Mouse (Mus musculus): Measurements from ENCODE around the gene Adora1. TPM values are rescaled to one million over a fixed set of nuclear protein-coding genes. Genes with fewer than 3 reads are reported as not detected.
A peak's percentile ranks its signal among the peaks of the same experiment; 100 is the strongest.

Gene Adora1
- total RNA-seq, 1 experiment from 2014 or later, result not detected

- no peak for ATAC-seq (replicated peaks; ENCODE audit: insufficient number of reproducible peaks, low FRiP score, low TSS enrichment, poor library complexity, severe bottlenecking)
These were observed 36.8 kb downstream of the Adora1 start for GRCm38 (mm10) chr1:134198197-134198995.

GRCm38 (mm10) chr1:134197325-134197982, 37.8 kb downstream of the Adora1 start:
- ATAC-seq (replicated peaks; ENCODE audit: insufficient number of reproducible peaks, low FRiP score, low TSS enrichment, poor library complexity, severe bottlenecking), result no peak

DNA sequence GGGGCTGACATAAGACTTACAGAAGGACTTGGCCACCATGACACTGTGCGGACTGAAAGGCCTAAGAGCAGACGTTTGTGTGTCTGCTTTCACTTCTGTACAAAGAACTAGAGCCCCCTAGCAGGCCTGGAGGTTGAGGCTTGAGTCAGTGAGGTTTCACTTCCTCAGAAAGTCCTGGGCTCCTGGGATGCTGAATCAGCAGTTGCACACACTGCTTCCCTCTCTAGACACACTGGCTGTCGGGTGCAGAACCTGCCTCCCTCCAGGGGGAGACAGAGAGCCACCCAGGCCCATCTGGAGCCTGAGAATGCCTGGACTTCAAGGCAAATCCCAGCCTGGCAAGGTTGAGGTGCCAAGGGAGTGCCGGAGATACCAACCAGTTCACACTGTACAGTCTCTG, 38.8 kb downstream of the Adora1 start:
- ATAC-seq (replicated peaks; ENCODE audit: insufficient number of reproducible peaks, low FRiP score, low TSS enrichment, poor library complexity, severe bottlenecking), result peak; percentile 94

GRCm38 (mm10) chr1:134195979-134196378, 39.3 kb downstream of the Adora1 start:
- ATAC-seq (replicated peaks; ENCODE audit: insufficient number of reproducible peaks, low FRiP score, low TSS enrichment, poor library complexity, severe bottlenecking), result no peak

GRCm38 (mm10) chr1:134195571-134195970, 39.7 kb downstream of the Adora1 start:
- no peak for ATAC-seq (replicated peaks; ENCODE audit: insufficient number of reproducible peaks, low FRiP score, low TSS enrichment, poor library complexity, severe bottlenecking)

DNA sequence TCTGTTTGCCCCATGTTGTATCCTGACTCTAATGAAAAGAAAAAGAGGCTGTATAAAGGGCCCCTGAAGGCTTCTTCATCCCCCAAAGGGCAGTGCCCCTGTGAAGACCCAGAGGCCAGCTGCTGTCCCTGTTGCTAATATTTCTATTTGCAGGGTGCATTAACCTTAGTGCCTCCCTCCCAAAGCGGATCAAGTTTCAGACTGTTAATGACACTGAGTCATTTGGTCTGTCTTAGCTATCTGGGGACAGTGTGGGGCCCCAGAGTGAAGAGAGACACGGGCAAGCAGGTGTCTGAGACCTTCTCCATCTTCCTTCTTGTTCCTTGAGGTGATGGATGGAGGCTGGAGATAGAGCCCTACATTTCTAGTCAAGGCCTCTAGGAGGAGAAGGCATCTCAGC, 40.1 kb downstream of the Adora1 start:
- ATAC-seq (replicated peaks; ENCODE audit: insufficient number of reproducible peaks, low FRiP score, low TSS enrichment, poor library complexity, severe bottlenecking), result no peak

GRCm38 (mm10) chr1:134194298-134195022, 40.8 kb downstream of the Adora1 start:
- no peak for ATAC-seq (replicated peaks; ENCODE audit: insufficient number of reproducible peaks, low FRiP score, low TSS enrichment, poor library complexity, severe bottlenecking)

DNA sequence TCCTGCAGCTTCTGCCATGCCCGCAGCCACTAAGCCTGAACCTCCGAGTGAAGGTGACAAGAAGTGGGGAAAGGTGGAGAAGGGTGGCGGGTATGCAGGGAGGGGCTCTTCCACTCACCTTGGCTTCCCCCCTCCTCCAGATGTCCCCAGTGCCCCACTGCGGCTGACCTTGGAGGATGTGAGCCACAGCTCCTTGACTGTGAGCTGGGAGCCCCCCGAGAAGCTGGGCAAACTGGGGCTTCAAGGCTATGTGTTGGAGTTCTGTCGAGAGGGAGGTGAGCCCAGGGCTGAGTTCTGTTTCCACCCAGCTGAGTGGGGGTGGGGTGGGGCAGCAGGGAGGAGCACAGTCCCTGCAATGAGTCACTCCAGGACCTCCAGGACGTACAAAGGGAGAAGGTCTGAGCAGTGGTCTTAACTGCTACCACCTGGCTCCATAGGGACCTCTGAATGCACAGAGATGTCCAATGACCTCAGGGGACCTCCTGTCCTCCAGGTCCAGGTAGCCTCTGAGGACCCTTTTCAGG, 41.5 kb downstream of the Adora1 start:
- ATAC-seq (replicated peaks; ENCODE audit: insufficient number of reproducible peaks, low FRiP score, low TSS enrichment, poor library complexity, severe bottlenecking), result no peak

DNA sequence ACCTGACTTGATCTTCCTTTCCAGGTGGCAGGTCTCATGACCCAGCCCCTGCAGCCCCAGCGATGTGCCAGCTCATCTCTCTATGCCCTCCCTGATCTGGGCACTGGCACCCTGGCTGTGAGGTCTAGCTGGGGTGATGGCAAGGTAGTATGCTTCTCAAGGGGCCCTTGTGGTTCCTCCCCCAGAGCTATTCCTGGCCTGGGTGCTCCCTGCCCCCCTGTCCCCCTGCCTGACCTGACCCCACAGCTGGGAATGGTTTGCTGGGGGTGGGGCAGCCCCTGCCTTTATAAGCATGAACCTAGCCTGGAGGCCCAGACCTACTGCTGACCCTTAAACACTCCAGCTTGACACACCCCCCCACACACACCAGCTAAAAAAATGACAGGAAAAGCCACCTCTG, 42.1 kb downstream of the Adora1 start, which contains the start of gene Mybph:
Gene Mybph, plus strand, starts transcription at position 323 of the 400 bp plus-strand sequence.
- no peak for ATAC-seq (replicated peaks; ENCODE audit: insufficient number of reproducible peaks, low FRiP score, low TSS enrichment, poor library complexity, severe bottlenecking)

DNA sequence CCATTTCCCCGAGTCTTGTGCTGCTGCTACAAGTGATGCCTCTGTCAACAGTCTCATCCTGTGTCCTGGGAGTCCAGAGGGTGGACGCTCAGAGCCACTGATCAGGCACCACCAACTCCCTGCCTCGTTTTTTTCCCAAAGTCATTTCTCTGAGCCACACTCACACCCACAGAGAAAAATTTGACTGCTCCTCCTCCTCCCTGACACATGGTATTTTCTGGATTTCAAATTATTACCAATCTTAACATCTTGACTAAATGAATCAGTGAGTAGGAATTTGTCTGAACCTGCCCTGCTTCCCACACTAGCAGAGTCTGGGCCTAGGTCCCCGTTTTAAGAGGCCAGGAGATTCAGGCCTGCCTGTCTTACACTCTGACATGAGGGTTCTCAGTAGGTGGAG, 43.2 kb downstream of the Adora1 start:
- ATAC-seq (replicated peaks; ENCODE audit: insufficient number of reproducible peaks, low FRiP score, low TSS enrichment, poor library complexity, severe bottlenecking), result no peak

GRCm38 (mm10) chr1:134191192-134191591, 44.0 kb downstream of the Adora1 start:
- ATAC-seq (replicated peaks; ENCODE audit: insufficient number of reproducible peaks, low FRiP score, low TSS enrichment, poor library complexity, severe bottlenecking), result no peak

DNA sequence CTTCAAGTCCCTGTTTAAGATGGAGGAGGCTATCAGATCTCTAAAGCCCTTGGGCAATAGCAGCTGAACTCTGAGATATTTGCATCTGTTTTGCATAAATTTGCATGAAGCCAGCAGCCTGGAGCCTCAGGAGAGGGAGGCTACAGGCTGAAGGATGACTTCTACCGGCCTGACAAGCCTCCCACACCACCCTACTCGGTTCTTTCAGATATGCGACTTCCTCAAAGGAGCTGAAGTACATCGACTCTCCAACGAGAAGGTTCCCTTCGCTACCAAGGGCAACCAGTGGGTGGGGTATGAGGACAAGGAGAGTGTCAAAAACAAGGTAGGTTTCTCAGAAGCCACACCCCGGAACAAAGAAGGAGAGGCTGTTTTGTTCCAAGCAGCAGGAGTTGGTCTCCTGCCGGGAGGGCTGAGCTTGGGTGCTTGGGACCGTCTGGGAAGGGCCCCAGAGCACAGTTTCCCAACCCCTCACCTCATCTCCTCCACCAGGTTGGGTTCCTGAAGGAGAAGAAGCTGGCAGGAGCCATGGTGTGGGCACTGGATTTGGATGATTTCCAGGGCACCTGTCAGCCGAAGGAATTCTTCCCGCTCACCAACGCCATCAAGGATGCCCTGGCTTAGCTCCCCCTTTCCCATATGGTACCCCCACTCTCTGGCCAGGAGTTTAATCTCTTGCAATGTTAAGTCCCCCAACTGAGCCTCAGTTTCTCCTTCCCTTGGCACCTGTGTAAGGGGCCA, 46.1 kb downstream of the Adora1 start:
- no peak; the same call in 1 of the 2 replicates for ATAC-seq (replicated peaks; ENCODE audit: insufficient number of reproducible peaks, low FRiP score, low TSS enrichment, poor library complexity, severe bottlenecking)

DNA sequence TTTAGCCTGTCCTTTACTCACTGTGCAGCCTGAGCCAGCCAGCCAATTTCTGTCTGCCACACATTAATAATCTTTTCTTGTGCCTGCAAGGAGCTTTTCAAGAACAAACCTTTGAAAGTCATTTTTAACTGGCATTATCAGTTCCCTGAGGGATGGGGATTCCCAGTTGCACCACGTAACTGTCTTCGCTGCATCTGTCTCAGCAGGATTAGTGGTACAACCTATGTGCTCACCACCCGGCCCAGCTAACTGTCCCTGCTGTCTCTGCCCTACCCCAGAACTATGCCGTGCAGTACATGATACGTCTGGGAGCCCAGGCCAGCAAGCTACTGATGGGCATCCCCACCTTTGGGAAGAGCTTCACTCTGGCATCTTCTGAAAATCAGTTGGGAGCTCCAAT, 47.0 kb downstream of the Adora1 start:
- no peak for ATAC-seq (replicated peaks; ENCODE audit: insufficient number of reproducible peaks, low FRiP score, low TSS enrichment, poor library complexity, severe bottlenecking)

- no peak for ATAC-seq (replicated peaks; ENCODE audit: insufficient number of reproducible peaks, low FRiP score, low TSS enrichment, poor library complexity, severe bottlenecking)
These were observed 51.1 kb downstream of the Adora1 start for GRCm38 (mm10) chr1:134184089-134184488.

- ATAC-seq (replicated peaks; ENCODE audit: insufficient number of reproducible peaks, low FRiP score, low TSS enrichment, poor library complexity, severe bottlenecking), result no peak
These were observed 53.2 kb downstream of the Adora1 start, which contains the start of gene Chil1 for GRCm38 (mm10) chr1:134182025-134182424. Chil1 (plus strand) TSS chr1:134182176.

GRCm38 (mm10) chr1:134177976-134178375, 57.3 kb downstream of the Adora1 start:
- ATAC-seq (replicated peaks; ENCODE audit: insufficient number of reproducible peaks, low FRiP score, low TSS enrichment, poor library complexity, severe bottlenecking), result no peak

GRCm38 (mm10) chr1:134173081-134173480, 62.1 kb downstream of the Adora1 start:
- ATAC-seq (replicated peaks; ENCODE audit: insufficient number of reproducible peaks, low FRiP score, low TSS enrichment, poor library complexity, severe bottlenecking), result no peak

- no peak for ATAC-seq (replicated peaks; ENCODE audit: insufficient number of reproducible peaks, low FRiP score, low TSS enrichment, poor library complexity, severe bottlenecking)
These were observed 66.1 kb downstream of the Adora1 start for GRCm38 (mm10) chr1:134168985-134169697.

Measured in monocyte, adult 5-6 weeks (primary cell).